Mouse (Mus musculus): Measurements from ENCODE around the gene Pdx1.

Gene Pdx1

GRCm38 (mm10) chr5:147312830-147313685 lies 43.3 kb downstream of the Pdx1 start:
- no peak for DNase-seq

- DNase-seq: no peak
Observed at GRCm38 (mm10) chr5:147314646-147315431, 45.1 kb downstream of the Pdx1 start.

- no peak for DNase-seq
Observed at GRCm38 (mm10) chr5:147315432-147316075, 45.8 kb downstream of the Pdx1 start.

- no peak for DNase-seq
Observed at GRCm38 (mm10) chr5:147317321-147317720, 47.6 kb downstream of the Pdx1 start.

- DNase-seq: no peak
Observed at GRCm38 (mm10) chr5:147317991-147318390, 48.2 kb downstream of the Pdx1 start.

GRCm38 (mm10) chr5:147319653-147320052 lies 49.9 kb downstream of the Pdx1 start:
- no peak for DNase-seq

GRCm38 (mm10) chr5:147322183-147322582 lies 52.4 kb downstream of the Pdx1 start, which contains the start of gene Urad:
Gene Urad (minus strand): TSS chr5:147322440.
- DNase-seq: no peak

- peak; percentile 82 to 84 for DNase-seq
Observed at GRCm38 (mm10) chr5:147323237-147323917, 53.6 kb downstream of the Pdx1 start.
